Mouse (Mus musculus): ENCODE results near the gene Pi16.

GRCm38 (mm10) chr17:29365105-29365621 lies 47.7 kb downstream of the Pi16 start:
- TF ChIP-seq POLR2A (IDR thresholded peaks at IDR 0.05; ENCODE audit: low read depth, low read length) = no peak
- no peak for TF ChIP-seq CTCF (IDR thresholded peaks at IDR 0.05; ENCODE audit: borderline replicate concordance, insufficient read depth, low read length)

Data from embryonic fibroblast, embryonic 13.5 days (primary cell).